Mouse (Mus musculus) cortical plate, adult 2 months (tissue): ENCODE measurements around the gene Aldh5a1.

Source experiments
- CTCF ChIP-seq: fragments of 200-500 bp; IDR thresholded peaks from 2 replicates; pipeline ENCODE4 v1.5.1; 2011; ENCODE audit warnings: mild to moderate bottlenecking, control low read depth, low read length; ENCODE audit not compliant: insufficient read depth; ENCODE audit errors: extremely low read depth
- POLR2A ChIP-seq: fragments of 200-500 bp; IDR thresholded peaks from 2 replicates; pipeline ENCODE4 v1.6.1; 2011; ENCODE audit warnings: mild to moderate bottlenecking, low read length, control low read depth; ENCODE audit not compliant: insufficient read depth; ENCODE audit errors: extremely low read depth

DNA sequence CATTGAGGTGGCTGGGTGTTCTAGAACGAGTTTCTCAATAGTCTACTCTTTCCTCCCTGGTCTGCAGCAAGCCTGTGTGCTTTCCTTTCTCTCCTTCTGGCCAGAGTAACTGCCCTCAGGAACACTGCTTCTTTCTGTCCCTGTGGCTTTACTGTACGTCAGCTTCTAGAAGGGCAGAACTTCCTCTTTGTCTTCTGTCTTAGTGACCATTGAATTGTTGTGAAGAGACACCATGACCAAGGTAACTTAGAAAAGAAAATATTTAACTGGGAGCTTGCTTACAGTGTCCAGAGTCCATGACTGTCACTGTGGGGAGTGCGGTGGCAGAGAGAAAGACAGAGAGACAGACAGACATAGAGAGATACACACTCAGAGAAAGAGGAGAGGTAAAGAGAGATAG, 22.6 kb upstream of the Aldh5a1 start:
- TF ChIP-seq POLR2A: no peak
- TF ChIP-seq CTCF: no peak
